Mouse (Mus musculus): ENCODE data around the gene Gm20517. TPM values are rescaled to one million over a fixed set of nuclear protein-coding genes. Genes with fewer than 3 reads are reported as not detected.

Gene Gm20517
- total RNA-seq, 2 experiments from 2014 or later = 5.3 to 5.4 TPM

- DNase-seq = no peak
Measured at GRCm38 (mm10) chr17:47711883-47712282, 100.5 kb downstream of the Gm20517 start.

GRCm38 (mm10) chr17:47712889-47713571 lies 101.6 kb downstream of the Gm20517 start:
- DNase-seq = no peak

- DNase-seq = no peak
Measured at GRCm38 (mm10) chr17:47715037-47715436, 103.6 kb downstream of the Gm20517 start.

- DNase-seq = no peak
Measured at GRCm38 (mm10) chr17:47721183-47721582, 109.8 kb downstream of the Gm20517 start.

GRCm38 (mm10) chr17:47726566-47726965 lies 115.2 kb downstream of the Gm20517 start, which contains the start of gene Pgc:
TSS of gene Pgc (plus strand) at chr17:47726842.
- no peak for DNase-seq

- DNase-seq = no peak
Measured at GRCm38 (mm10) chr17:47730633-47731575, 119.5 kb downstream of the Gm20517 start.

Other genes with a start within 250 kb of the Gm20517 start
- gene Mrps10, start 242.7 kb upstream of the Gm20517 start, total RNA-seq (2021) = 10 to 100 TPM; 23.9 to 29.3 TPM
- gene Guca1b, start 226.2 kb upstream of the Gm20517 start, total RNA-seq (2021) = 1 to 10 TPM; 1.8 to 1.9 TPM
- gene Guca1a, start 211.0 kb upstream of the Gm20517 start, total RNA-seq (2021) = not detected
- under 1 TPM; 0.10 to 0.33 TPM for gene AI661453, start 175.0 kb upstream of the Gm20517 start, total RNA-seq (2021)
- gene 1700001C19Rik, start 174.2 kb upstream of the Gm20517 start, total RNA-seq (2021) = not detected
- gene Taf8, start 109.3 kb upstream of the Gm20517 start, total RNA-seq (2021) = 10 to 100 TPM; 20.9 to 22.3 TPM
- 10 to 100 TPM; 35.2 to 44.3 TPM for gene Ccnd3, start 106.5 kb upstream of the Gm20517 start, total RNA-seq (2021)
- gene Bysl, start 97 bp upstream of the Gm20517 start, total RNA-seq (2021) = 10 to 100 TPM; 17.2 to 18.3 TPM
- 10 to 100 TPM; 34.1 to 40.4 TPM for gene Med20, start within 50 bp of the Gm20517 start, total RNA-seq (2021)
- gene Usp49, start 19.1 kb downstream of the Gm20517 start, total RNA-seq (2021) = 10 to 100 TPM; 10.5 to 11.5 TPM
- gene Tomm6, start 76.8 kb downstream of the Gm20517 start, total RNA-seq (2021) = 100 to 1,000 TPM; 192 to 223 TPM
- gene Frs3, start 77.4 kb downstream of the Gm20517 start, total RNA-seq (2021) = 10 to 100 TPM; 24.2 to 25.9 TPM
- 1 to 10 TPM; 3.3 to 3.4 TPM for gene Gm21981, start 82.9 kb downstream of the Gm20517 start, total RNA-seq (2021)
- 1 to 10 TPM; 3.9 to 4.4 TPM for gene Prickle4, start 83.1 kb downstream of the Gm20517 start, total RNA-seq (2021)
- not detected for gene Pgc, start 115.3 kb downstream of the Gm20517 start, total RNA-seq (2021)
- gene Tfeb, start 125.4 kb downstream of the Gm20517 start, total RNA-seq (2021) = 10 to 100 TPM; 11.5 to 13.9 TPM
- under 1 TPM; 0.40 to 0.91 TPM for gene Mdfi, start 223.1 kb downstream of the Gm20517 start, total RNA-seq (2021)

All from layer of hippocampus, postnatal 36 days (tissue).